Mouse (Mus musculus): ENCODE measurements around the gene Sox2.

Gene Sox2

DNA sequence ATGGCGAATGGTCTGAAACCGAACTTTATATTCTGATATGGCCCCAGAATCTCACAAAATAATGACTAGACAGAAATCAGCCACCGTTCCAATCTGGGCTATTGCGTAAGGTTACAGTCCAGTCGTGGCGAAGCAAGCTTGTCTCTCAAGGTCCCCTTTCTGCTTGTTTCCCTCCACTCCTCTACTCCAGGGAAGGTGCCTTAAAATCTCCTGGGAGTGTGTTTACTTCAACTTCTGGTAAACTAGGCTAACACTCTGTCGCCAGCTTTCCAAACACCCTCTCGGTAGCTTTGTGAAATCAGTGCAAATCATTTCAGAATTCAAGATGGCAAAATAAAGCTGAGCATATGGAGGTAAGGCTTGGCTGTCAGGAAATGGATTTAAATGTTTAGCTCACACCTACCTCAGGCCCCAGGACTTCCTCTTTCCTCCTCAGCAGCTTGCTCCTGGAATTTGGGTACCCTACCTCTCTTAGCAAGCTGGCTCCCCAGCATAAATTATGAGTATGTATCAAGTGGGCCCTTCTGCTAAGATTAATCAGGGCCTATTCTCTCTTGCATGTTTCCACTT, 8.8 kb downstream of the Sox2 start:
- in situ Hi-C loops (cut with MboI; ENCODE audit: unreplicated experiment in 2 of 2), result no loop called here

DNA sequence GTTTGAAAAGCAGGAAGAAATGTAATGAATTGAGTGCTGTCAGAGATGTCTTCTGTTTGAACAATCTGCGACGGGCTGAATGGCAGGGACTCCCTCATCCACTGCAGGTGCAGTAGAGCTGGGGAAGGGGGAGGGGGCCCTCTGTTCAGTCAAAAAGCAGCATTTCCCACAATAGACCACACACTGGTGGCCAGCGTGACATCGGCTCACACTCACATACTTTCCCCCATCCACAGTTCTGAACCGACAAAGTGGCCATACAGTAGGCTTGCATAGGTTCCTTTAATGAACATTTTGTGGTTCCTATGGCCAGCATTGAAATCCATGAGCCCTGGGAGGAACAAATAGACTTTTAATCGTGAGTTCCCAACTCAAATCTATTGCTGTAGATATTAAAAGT, 9.7 kb downstream of the Sox2 start:
- in situ Hi-C loops (cut with MboI; ENCODE audit: unreplicated experiment in 2 of 2), result no loop called here

DNA sequence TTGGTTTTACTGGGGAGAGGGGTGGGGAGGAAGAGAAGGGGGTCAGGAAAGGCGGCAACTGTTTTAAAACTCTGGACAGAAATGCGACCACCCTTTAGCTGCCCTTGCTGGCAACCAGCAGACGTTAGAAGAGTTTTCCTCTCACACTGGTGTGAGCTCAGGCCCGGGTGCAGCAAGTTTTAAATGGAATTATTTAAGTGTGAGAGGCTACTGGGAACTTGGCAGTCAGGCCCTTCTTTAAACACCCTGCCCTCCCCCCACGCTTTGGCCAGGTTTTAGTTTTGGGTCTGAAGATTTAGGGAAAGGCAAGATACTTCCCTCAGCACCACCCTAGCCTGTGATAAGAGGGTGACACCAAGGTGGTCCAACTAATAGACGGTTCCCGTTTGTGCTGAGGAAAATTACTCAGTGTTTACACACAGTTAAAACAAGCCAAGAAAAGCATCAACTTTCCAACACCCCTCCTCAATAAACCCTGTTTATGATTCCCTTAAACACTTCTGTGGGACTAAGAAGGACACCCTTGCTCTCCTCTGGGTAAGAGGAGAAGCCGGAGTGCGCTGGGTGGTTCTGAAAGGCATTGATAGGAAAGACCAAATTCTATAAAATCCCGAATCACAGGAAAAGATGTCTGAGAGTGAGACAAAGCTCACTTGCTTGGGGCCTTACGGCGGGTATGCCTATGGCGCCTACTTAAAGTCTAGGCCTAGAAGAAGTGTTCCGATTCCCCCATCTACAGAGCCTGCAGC, 10.5 kb downstream of the Sox2 start:
- in situ Hi-C loops (cut with MboI; ENCODE audit: unreplicated experiment in 2 of 2), result no loop called here

DNA sequence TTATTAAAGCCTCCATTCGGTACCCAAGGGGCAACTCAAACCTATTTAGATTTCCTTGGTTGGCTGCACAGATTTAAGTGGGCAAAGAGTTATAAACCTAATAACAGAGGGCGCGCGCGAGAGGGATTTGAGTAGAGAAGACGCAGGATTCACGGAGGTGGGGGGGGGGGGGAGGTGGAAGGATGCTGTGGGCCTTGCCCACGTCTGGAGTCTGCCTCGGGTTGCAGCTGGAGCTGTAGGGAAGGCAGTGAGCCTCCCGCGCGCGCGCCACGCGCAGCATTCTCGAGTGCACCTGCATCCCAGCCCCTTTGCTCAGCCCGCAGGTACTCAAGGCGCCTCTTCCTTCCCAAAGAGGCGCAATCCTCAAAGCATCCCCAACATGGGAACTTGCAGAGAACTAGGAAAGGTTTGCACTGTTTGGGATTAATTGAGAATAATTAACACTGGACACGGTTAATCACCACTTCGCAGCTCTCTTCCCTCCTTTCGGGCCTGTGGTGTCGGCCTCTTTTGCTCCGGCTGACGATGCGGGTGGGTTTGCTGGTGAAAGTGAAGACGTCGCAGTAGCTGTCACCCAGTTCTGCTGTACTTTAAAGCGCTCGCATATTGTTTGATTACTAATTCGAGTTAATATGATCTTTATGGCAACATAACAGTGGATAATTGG, 11.3 kb downstream of the Sox2 start:
- in situ Hi-C loops (cut with MboI; ENCODE audit: unreplicated experiment in 2 of 2), result no loop called here

DNA sequence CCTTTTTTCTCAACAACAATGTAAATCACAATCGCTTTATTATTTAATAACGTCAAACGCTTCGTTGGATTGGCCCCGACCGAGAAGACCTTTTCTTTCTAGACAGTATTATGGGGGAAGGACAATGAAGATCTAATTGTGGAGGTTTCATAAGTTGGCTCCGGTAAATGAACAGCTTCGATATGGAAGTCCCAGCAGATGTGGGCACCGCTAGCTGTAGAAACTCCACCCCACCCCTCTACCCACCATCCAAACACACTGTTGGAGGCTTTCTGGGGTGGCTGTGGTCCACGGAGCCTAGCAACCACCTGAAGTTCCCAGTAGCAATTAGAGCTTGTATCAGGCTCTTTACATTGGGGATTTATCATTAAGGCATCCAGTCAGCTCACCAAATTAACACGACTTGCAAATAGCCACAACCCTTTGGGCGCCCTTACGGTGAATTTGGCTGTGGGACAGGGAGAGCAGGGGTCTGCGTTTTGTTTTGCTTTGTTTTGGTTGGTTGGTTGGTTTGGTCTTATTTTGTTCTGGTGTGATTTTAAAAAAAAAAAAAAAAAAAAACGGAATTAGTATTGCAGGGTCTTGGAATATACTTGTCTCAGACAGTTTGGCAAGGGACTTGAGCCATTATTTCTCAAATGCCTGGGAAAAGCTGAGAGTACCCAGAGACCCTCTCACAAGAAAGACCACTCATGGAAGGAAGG, 12.0 kb downstream of the Sox2 start:
- in situ Hi-C loops (cut with MboI; ENCODE audit: unreplicated experiment in 2 of 2), result no loop called here

DNA sequence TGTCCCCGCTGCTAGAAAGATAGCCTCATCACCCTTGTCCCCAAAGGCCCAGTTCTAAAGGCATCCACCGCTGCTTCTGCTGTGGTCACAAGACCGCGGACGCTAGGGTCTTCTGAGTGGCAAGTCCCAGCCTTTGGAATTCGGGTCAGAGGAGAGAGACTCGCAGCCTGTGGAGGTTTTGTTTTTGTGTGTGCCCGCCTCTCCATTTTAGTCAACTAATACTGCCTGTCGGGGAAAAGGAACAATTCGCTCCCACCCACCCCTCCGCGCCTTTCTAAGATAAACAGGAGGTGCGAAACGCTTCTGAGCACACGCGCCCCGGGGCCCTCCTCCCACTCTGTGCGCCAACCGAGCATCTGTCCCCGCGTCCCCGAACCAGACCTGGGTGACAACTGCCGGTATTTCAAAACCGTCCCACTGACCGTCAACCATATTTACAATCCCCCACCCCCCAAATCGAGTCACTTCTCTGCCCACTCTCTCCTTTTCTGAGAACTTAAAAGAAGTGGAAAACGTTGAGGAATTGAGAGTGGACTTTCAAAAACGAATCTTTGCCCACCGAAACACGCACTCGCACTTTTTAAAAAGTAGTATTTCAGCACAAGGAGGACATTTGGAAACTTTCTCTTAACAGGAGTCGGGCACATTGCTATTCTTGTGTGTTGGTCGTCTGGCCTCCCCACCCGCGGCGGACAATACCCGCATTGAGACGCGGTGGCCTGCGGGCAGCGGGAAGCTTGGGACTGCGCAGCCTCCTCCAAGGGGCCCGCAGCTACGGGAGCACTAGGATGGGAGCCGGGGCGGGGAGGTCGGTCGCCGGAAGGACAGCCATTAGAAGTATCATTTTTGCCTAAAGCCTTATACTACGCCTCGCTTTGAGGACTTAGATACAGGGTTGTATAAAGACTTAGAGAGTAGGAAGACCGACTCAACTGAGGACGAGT, 12.8 kb downstream of the Sox2 start:
- in situ Hi-C loops (cut with MboI; ENCODE audit: unreplicated experiment in 2 of 2), result no loop called here

DNA sequence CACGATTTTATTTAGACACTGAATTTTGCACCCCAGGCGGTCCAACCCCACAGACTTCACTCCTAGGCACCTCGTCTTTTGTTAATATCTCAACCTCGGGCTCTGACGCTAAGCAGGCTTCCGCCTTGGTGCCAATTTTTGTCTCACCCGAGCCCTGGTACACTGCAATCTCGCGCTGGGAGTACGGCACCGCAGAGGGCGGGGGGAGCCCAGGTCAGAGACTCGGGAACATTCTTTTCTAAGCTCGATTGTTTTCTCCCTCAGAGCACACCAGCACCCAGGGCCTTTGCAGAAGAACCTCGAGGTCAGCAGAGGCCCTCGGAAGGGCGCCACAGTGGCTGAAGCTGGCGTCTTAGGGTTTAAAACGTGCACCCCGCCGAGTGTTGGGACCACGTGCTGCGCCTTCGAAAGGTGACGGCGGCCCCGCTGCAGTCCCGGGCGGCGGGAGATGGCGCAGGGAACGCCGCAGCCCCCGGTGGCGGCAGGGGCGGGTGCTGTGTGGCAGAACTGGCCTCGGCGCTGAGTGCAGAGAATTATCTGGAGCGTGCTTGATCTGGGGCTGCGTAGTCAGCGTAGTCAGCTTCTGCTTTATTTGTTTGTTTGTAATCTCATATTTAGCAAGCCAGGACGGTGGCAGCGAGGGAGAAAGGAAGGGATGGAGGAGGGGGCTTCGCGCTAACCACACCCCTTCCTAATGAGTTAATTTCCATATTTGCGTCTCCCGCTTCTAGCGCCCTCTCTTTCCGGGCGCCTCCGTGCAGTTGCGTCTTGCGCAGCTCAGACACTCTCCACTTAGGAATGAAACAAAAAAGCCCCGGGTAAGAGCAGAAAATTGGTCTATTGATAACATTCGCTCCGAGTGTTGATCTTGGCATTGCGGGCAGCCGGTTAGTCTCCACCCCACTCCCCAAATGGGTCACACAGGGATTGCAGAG, 13.8 kb downstream of the Sox2 start:
- in situ Hi-C loops (cut with MboI; ENCODE audit: unreplicated experiment in 2 of 2), result no loop called here

DNA sequence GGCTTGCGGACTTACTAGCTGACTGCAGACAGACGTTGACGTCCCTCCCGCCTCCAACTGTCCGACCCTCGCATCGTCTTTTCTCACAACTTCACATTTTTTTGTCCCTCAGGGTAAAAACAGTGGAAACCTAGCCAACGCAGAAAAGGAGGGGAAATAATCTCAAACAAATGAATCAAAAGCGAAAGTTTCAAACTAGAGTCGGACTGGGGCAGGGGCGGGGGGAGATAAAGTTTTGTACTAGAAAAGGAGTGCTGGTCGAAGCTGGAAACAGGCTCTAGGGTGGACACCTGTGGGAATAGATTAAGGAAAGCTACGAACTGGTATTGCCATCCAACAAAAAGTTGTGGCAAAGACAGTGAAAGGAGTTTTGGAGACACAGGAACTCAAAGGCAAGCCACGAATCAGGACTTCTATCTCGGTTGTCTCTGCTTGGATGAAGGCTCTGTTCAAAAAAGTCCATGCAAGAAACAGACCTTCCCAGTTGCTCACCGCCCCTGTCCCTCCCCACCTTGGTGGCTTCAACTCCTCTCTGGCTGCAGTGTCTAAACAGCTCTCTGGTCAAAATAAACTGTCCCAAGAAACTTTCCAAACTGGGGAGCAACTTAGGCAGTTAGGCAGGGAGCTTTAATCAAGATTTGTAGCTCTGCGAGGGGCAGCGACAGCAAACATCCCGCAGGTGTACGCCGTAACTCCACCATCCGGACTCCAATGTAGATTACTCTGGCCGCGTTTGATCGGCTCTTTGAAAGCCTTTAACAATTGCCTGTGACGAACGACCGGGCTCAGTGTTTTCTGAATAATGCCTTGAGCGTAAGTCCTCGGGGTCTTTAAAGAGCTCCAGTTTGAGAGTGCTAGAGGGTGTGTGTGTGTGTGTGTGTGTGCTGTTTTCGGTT, 14.7 kb downstream of the Sox2 start:
- in situ Hi-C loops (cut with MboI; ENCODE audit: unreplicated experiment in 2 of 2), result no loop called here

DNA sequence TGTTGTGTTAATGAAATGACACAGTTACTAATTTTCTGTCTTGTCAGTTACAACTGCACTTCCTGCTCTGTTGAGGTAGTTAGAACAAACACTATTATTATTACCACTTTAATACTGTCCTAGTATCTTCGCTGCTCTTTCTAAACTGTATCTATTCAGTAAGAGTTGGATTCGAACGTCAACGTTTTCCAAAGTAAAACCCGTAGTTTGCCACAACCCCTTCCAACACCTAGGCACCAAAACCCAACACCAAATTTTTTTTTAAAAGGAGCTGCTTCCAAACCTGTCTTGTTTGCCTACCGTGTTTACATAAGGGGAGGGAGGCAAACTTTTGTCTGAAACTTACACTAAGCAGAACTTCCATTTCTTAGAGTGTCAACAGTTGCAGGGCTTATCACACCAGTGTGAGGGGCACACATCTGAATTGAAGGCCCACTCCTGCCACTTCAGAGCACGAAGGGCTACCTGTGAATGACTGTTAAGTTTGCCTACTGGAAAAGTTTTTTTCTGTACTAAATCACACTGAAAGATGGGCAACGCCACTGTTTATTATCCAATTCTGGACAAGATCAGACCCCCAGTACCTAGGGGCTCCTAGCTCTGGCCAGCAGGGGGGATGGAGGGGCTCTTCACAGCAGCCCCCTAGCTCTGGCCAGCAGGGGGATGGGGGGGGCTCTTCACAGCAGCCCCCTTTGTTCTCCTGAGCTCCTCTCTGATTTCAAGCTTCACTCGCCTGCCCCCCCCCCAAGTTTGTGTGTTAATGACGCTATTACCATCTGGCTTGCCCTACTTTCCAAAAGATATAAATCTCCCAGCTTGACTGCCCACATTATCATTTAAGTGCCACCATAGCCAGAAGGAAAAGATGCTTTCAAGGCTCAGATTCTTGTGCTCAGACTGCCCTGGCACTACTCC, 15.8 kb downstream of the Sox2 start:
- in situ Hi-C loops (cut with MboI; ENCODE audit: unreplicated experiment in 2 of 2), result no loop called here

DNA sequence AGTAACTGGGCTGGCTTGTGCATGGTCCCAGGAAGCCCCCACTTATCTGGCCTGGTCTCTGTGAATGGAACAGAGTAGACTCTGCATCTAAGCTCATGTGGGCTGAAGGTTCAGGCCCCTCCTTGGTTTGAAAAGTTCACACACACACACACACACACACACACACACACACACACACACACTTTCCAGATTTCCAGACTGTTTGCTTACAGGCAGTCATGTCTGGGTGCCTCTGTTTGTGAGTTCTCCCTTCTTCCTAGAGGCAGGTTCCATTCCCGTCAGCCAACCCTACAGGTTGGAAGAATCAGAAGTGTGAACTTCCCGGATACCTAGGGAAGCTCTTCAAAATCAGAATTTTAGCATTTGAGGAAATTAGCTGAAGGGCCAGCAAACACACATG, 17.0 kb downstream of the Sox2 start:
- in situ Hi-C loops (cut with MboI; ENCODE audit: unreplicated experiment in 2 of 2), result no loop called here

DNA sequence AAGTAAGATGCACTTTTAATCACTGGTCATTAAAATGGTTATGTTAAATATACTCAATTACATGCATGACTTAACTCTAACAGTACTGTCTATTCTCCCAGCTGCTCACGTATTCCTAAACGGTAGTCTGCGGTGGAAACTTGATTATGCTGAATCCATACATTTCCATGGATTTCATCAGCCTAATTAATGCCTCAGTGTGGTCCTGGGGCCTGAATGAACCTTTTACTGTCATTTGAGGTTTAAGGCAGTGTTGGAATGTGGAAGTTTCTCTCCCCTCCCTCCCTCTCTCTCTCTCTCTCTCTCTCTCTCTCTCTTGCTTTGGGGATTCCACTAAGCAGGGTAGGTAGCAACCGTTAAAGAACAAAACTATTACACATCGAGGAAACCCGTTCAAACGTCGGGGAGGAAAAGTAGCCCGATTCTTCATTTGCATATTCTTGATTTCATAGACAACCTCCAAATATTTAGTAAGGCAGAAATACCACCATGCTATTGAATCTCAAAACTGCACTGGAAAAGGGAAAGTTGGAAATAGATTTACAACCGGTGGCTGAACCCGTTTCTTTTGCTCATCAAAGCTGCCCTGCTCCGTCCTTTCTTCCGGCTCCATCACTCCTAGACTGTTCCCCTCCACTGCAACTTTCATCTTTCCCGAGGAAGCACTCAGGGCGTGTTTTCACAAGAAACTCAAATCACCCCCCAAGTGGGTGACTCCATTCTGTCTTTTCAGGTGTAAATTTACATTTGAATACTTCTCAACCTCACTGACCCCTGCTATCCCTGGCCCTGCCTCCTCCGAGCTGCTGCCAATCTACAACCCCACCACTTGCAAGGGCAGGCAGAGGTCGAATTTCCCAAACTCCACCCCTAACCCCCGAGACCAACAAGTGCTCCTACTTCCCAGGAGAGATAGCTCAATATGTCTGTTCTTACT, 17.9 kb downstream of the Sox2 start:
- in situ Hi-C loops (cut with MboI; ENCODE audit: unreplicated experiment in 2 of 2), result no loop called here

DNA sequence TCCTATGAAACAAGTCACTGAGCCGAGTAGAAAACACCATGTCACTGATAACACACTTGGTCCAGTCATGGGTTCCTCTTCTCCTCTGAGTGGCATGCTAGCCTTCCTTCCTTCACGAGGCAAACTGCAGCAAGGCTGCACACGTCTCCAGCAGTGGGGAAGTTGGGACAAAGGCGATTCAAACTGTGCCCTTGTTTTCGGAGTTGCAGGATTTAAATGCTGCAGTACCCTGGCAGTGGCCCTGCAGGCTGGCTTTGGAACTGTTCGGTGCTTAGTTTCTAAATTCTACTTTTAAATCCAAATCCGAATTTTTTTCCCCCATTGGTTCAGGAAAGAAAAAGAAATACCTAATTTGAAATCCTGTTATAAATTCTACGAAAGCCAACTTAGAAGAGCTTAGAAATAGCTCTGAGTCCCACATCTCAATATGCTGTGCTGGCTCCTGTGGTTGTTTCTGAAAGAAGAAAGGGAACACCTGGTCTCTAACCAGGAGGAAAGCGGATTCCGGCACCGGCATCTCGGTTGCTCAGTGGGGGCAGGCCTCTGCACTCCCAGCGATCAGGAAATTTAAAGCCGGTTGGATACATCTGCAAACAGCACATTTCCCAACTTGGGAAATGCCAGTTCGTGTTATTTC, 20.9 kb downstream of the Sox2 start:
- in situ Hi-C loops (cut with MboI; ENCODE audit: unreplicated experiment in 2 of 2), result no loop called here

DNA sequence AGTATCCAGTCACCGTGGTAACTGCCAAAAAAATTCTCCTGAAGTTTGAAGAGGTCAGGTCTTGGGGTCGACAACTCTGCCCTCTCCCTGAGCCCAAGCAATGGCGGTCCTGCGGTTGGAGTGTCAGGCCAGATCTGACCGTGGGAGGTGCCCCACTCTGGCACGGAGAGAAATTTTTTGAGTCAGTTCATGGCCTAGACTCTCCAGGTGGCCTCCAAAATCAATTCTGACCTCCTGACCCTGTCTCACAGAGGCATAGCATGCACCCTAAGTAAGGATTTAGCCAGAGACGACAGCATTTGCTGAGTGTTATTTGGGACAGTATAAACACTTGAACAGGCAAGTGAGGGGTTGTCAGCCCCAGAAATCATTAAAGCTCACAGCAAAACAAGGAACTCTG, 28.6 kb downstream of the Sox2 start:
- in situ Hi-C loops (cut with MboI; ENCODE audit: unreplicated experiment in 2 of 2), result no loop called here

DNA sequence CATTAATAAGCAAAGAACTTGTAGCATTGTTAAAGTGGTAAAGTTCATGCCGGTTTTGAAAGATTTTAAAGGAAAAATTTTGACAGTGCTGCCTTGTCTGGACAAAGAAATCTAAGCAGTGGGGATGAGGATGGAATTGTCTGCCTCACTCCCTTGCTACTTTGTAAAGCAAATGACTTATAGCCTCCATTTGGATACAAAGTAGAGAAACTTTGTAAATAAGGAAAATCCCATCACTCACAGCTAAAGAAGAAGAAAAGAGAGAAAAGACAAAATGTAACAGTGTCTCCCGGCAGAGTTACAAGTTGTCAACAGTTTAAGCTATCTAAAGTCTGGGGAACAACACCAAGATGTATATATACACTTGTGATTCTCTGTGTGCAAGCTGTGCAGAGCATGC, 29.2 kb downstream of the Sox2 start:
- in situ Hi-C loops (cut with MboI; ENCODE audit: unreplicated experiment in 2 of 2), result no loop called here

DNA sequence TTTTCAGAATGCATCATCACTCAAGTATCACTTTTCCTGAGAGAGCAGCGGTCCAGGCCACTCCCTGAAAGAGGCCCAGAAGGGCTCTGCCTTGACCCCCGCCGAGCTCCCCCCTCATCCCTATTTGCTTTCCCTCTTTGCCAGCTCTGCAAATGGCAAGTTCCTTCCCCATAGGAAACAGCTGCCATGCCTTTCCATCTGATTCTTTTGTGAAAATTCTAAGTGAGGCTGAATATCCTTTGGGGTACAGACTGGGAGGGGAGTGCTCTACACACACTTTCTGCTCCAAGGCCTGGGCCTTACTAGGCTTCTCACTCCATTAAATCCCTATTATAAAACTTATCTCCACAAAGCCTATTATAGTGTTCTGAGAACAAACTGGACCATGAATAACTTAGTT, 29.7 kb downstream of the Sox2 start:
- in situ Hi-C loops (cut with MboI; ENCODE audit: unreplicated experiment in 2 of 2), result no loop called here

DNA sequence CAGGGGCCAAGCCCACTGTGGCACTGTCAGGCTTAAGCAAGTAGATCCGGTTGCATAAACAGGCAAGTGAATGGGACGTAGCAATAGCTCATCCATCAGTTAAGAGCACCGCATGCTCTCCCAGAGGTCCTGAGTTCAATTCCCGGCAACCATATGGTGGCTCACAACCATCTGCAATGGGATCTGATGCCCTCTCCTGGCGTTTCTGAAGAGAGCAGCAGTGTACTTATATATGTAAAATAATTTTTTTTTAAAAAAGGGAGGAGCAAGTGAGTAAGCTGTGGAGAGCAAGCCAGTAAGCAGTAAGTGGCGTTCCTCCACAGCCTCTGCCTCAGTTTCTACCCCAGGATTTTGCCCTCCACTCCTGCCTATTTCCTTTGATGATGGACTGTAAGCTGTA, 37.9 kb downstream of the Sox2 start:
- in situ Hi-C loops (cut with MboI; ENCODE audit: unreplicated experiment in 2 of 2), result no loop called here

Measured in v-Abl transformed pro-B cells (cell line).